Mouse (Mus musculus) thymus, adult 2 months (tissue): ENCODE results near the gene Cnnm1. TPM values are rescaled to one million over a fixed set of nuclear protein-coding genes. Genes with fewer than 3 reads are reported as not detected.

Experiments
- DNase-seq: peaks from one replicate; pipeline ENCODE4 v3.0.0; 2021
- H3K27ac ChIP-seq: fragments of 200-500 bp; 2 replicates; pipeline ENCODE4 v1.5.1; 2012; ENCODE audit warnings: low read length, control low read depth; ENCODE audit not compliant: control insufficient read depth, insufficient read depth
- H3K27me3 ChIP-seq: fragments of 200-500 bp; 2 replicates; pipeline ENCODE4 v1.6.1; 2012; ENCODE audit warnings: mild to moderate bottlenecking, low read length, moderate library complexity, mixed read lengths; ENCODE audit not compliant: control insufficient read depth, insufficient read depth
- H3K36me3 ChIP-seq: fragments of 200-500 bp; 2 replicates; pipeline ENCODE4 v1.6.1; 2012; ENCODE audit warnings: mild to moderate bottlenecking, low read length, moderate library complexity; ENCODE audit not compliant: control insufficient read depth, insufficient read depth
- H3K4me1 ChIP-seq: fragments of 200-500 bp; replicated peaks from 2 replicates; pipeline ENCODE4 v1.6.1; 2012; ENCODE audit warnings: low read length; ENCODE audit not compliant: control insufficient read depth, insufficient read depth
- H3K4me3 ChIP-seq: fragments of 200-500 bp; 2 replicates; pipeline ENCODE4 v1.5.1; 2012; ENCODE audit warnings: mild to moderate bottlenecking, low read length, control low read depth, moderate library complexity; ENCODE audit not compliant: control insufficient read depth, insufficient read depth
- CTCF ChIP-seq: fragments of 200-500 bp; IDR thresholded peaks from 2 replicates; pipeline ENCODE4 v1.5.1; 2012; ENCODE audit warnings: mild to moderate bottlenecking, control low read depth, low read length, moderate library complexity, borderline replicate concordance; ENCODE audit not compliant: control insufficient read depth, poor library complexity, insufficient read depth; ENCODE audit errors: extremely low read depth
- POLR2A ChIP-seq: fragments of 200-500 bp; IDR thresholded peaks from 2 replicates; pipeline ENCODE4 v1.6.1; 2012; ENCODE audit warnings: mild to moderate bottlenecking, low read length, control low read depth, moderate library complexity; ENCODE audit not compliant: control insufficient read depth, poor library complexity, insufficient read depth; ENCODE audit errors: extremely low read depth
- WGBS: fragments of 180-500 bp; shearing (Covaris S2); methylation state at CpG from one replicate; pipeline ENCODE4 v1.1.7; 2018; 5-methylcytosine and 5-hydroxymethylcytosine counted together
- polyA plus RNA-seq: library from polyadenylated mRNA; depleted of rRNA; stranded (reverse); fragments of >200 nt; gene quantifications from 2 replicates; pipeline ENCODE4 v1.2.3, GENCODE M21; 2012

Gene Cnnm1
- polyA plus RNA-seq, 1 experiment = 2.9 TPM

DNA sequence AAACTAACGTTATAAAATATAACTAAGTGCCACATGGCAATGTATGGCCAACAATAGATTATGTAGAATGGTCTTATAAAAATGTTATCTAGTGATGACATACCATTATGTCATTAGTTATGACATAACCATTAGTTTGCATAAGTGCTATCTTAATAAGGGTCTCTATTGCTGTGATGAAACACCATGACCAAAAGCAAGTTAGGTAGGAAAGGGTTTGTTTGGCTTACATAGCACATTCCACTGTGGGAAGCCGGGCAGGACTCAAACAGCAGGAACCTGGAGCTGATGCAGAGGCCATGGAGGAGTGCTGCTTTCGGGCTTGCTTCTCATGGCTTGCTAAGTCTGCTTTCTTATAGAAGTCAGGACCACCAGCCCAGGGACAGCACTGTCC lies 24.1 kb downstream of the Cnnm1 start:
- WGBS = 91% methylated on average over 3 of the region's 3 CpGs
- no peak for TF ChIP-seq POLR2A
- TF ChIP-seq CTCF = no peak
- DNase-seq = no peak

DNA sequence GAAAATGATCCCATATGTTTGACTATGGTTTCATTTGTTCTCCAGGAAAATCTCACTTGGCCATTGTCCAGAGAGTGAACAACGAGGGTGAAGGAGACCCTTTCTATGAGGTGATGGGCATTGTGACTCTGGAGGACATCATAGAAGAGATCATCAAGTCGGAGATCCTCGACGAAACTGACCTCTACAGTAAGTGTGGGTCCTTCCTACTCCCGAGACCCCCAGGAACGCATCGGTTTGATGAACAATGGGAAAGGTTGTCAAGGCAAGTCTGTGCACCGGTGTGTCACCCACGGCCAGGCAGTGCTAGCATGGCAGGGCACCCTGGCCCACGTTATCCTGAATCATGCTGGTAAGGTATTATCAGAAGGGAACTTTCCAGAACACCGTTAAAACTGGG lies 24.8 kb downstream of the Cnnm1 start:
- TF ChIP-seq CTCF (no peak), POLR2A (no peak)
- Histone ChIP-seq H3K36me3 (no peaks in the 10 kb centered on the region), H3K4me3 (no peak overlapping the region), H3K4me1 (no peaks in the 10 kb centered on the region), H3K27me3 (no peaks in the 10 kb centered on the region), H3K27ac (no peak overlapping the region)
- no peak for DNase-seq
- 94% methylated on average over 11 of the region's 11 CpGs for WGBS

More for the DNA sequence above, 24.1 kb downstream of the Cnnm1 start:
- Histone ChIP-seq H3K36me3 (no peaks in the 10 kb centered on the region), H3K4me3 (no peak overlapping the region), H3K27ac (no peak overlapping the region), H3K27me3 (no peaks in the 10 kb centered on the region), H3K4me1 (no peaks in the 10 kb centered on the region)

- WGBS = 94% methylated on average over 14 of the region's 14 CpGs
- no peak overlapping the region for H3K4me3 ChIP-seq
- no peak overlapping the region for H3K27ac ChIP-seq
- H3K4me1 ChIP-seq = no peaks in the 10 kb centered on the region
- no peaks in the 10 kb centered on the region for H3K36me3 ChIP-seq
- TF ChIP-seq CTCF = no peak
- no peak for TF ChIP-seq POLR2A
- no peaks in the 10 kb centered on the region for H3K27me3 ChIP-seq
- DNase-seq = no peak
Observed at GRCm38 (mm10) chr19:43465601-43466255, 25.5 kb downstream of the Cnnm1 start.

GRCm38 (mm10) chr19:43467927-43468685 lies 27.9 kb downstream of the Cnnm1 start:
- 87% methylated on average over 12 of the region's 12 CpGs for WGBS
- TF ChIP-seq CTCF (no peak), POLR2A (no peak)
- Histone ChIP-seq H3K27me3 (no peaks in the 10 kb centered on the region), H3K4me3 (no peak overlapping the region), H3K4me1 (no peaks in the 10 kb centered on the region), H3K36me3 (no peaks in the 10 kb centered on the region), H3K27ac (no peak overlapping the region)
- DNase-seq = no peak

GRCm38 (mm10) chr19:43469333-43469732 lies 29.1 kb downstream of the Cnnm1 start:
- Histone ChIP-seq H3K27ac (no peak overlapping the region), H3K4me1 (no peaks in the 10 kb centered on the region), H3K27me3 (no peaks in the 10 kb centered on the region), H3K36me3 (no peaks in the 10 kb centered on the region), H3K4me3 (no peak overlapping the region)
- no peak for DNase-seq
- 85% methylated on average over 7 of the region's 7 CpGs for WGBS
- TF ChIP-seq CTCF (no peak), POLR2A (no peak)

DNA sequence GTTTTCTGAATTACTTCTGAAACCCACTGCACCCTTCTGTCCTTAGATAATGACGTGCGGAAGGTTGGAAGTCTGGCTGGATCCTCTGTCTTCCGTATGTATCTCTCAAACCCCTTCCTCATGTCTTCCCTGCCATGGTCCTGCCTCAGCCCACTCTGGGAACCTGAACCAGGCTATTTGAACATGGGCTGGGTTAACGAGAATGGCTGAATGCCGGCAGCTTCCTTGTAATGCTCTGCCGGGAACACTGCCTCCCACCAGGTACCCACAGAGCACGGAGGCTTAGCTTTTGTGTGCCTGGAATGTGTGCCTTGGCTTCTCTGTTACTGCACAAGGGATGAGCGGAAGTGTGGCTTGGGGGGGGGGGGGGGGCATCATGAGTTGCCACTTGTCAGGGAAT lies 32.1 kb downstream of the Cnnm1 start:
- TF ChIP-seq POLR2A (no peak), CTCF (no peak)
- Histone ChIP-seq H3K4me3 (no peak overlapping the region), H3K36me3 (no peaks in the 10 kb centered on the region), H3K27me3 (no peaks in the 10 kb centered on the region), H3K27ac (no peak overlapping the region), H3K4me1 (no peaks in the 10 kb centered on the region)
- 94% methylated on average over 8 of the region's 8 CpGs for WGBS
- no peak for DNase-seq

DNA sequence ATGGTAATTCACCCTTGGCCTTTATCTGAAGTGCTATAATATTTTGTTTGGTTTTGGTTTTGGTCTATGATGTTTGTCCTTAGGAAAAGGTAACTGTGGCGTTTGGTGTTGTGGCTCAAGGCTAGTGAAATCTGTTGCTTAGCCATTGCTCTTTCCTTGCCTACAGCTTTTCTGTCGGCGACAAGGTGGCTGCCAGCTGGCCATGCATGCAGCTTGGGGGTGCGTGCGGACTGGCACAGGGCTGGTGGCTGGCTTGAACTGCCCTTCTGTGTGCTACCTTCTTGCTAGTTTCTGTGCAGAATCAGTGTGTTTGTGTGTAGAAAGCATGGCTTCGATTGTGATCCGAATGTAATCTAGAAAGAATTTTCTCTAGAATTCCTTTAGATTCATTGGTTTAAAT lies 32.5 kb downstream of the Cnnm1 start:
- Histone ChIP-seq H3K4me3 (no peak overlapping the region), H3K27ac (no peak overlapping the region), H3K36me3 (no peaks in the 10 kb centered on the region), H3K4me1 (no peaks in the 10 kb centered on the region), H3K27me3 (no peaks in the 10 kb centered on the region)
- WGBS = 98% methylated on average over 7 of the region's 7 CpGs
- no peak for TF ChIP-seq CTCF
- TF ChIP-seq POLR2A = no peak
- DNase-seq = no peak
